Mouse (Mus musculus) kidney, adult 9 months (tissue): ENCODE results near the gene Cacfd1.
A peak's percentile ranks its signal among the peaks of the same experiment; 100 is the strongest.

ENCODE experiments used
- DNase-seq: peaks from one replicate; pipeline ENCODE4 v3.0.0; 2022

The Cacfd1 gene

GRCm38 (mm10) chr2:27027618-27028436 lies 18.1 kb downstream of the Cacfd1 start, which contains the start of gene Slc2a6:
Gene Slc2a6 (minus strand): TSS chr2:27027998.
- peak; percentile 76 for DNase-seq

- DNase-seq = no peak
Measured at GRCm38 (mm10) chr2:27028437-27029015, 18.8 kb downstream of the Cacfd1 start.

- DNase-seq = no peak
Measured at GRCm38 (mm10) chr2:27032361-27032760, 22.6 kb downstream of the Cacfd1 start.

GRCm38 (mm10) chr2:27036003-27036402 lies 26.3 kb downstream of the Cacfd1 start:
- no peak for DNase-seq

- DNase-seq = no peak
Measured at GRCm38 (mm10) chr2:27037008-27037407, 27.3 kb downstream of the Cacfd1 start.

- peak; percentile 80 for DNase-seq
Measured at GRCm38 (mm10) chr2:27038596-27038995, 28.9 kb downstream of the Cacfd1 start.

- peak; percentile 72 for DNase-seq
Measured at GRCm38 (mm10) chr2:27039286-27039685, 29.6 kb downstream of the Cacfd1 start.

- peak; percentile 89 for DNase-seq
Measured at GRCm38 (mm10) chr2:27042131-27042844, 32.6 kb downstream of the Cacfd1 start.

GRCm38 (mm10) chr2:27043461-27043860 lies 33.7 kb downstream of the Cacfd1 start:
- peak; percentile 87 for DNase-seq

GRCm38 (mm10) chr2:27044166-27044565 lies 34.4 kb downstream of the Cacfd1 start:
- DNase-seq = no peak

- peak; percentile 53 for DNase-seq
Measured at GRCm38 (mm10) chr2:27044641-27045040, 34.9 kb downstream of the Cacfd1 start.

- DNase-seq = peak; percentile 76
Measured at GRCm38 (mm10) chr2:27045979-27046770, 36.4 kb downstream of the Cacfd1 start.

GRCm38 (mm10) chr2:27049408-27049807 lies 39.7 kb downstream of the Cacfd1 start:
- DNase-seq = no peak

GRCm38 (mm10) chr2:27058251-27058650 lies 48.5 kb downstream of the Cacfd1 start:
- DNase-seq = no peak

GRCm38 (mm10) chr2:27058751-27059150 lies 49.0 kb downstream of the Cacfd1 start:
- no peak for DNase-seq

GRCm38 (mm10) chr2:27059187-27059586 lies 49.5 kb downstream of the Cacfd1 start:
- no peak for DNase-seq

GRCm38 (mm10) chr2:27067124-27067523 lies 57.4 kb downstream of the Cacfd1 start:
- DNase-seq = no peak

- no peak for DNase-seq
Measured at GRCm38 (mm10) chr2:27067996-27068395, 58.3 kb downstream of the Cacfd1 start.

GRCm38 (mm10) chr2:27069646-27070045 lies 59.9 kb downstream of the Cacfd1 start:
- no peak for DNase-seq

- DNase-seq = no peak
Measured at GRCm38 (mm10) chr2:27070247-27070813, 60.6 kb downstream of the Cacfd1 start.
